Mouse (Mus musculus) myocyte (in vitro differentiated cells): ENCODE measurements around the gene Rnf141. TPM values are rescaled to one million over a fixed set of nuclear protein-coding genes. Genes with fewer than 3 reads are reported as not detected.
A peak's percentile ranks its signal among the peaks of the same experiment; 100 is the strongest.

ENCODE experiments used
- H3K27me3 ChIP-seq: one replicate; pipeline ENCODE4 v1.6.1; 2011; ENCODE audit not compliant: control insufficient read depth, insufficient read depth, insufficient read length
- H3K36me3 ChIP-seq: one replicate; pipeline ENCODE4 v1.6.1; 2011; ENCODE audit not compliant: control insufficient read depth, insufficient read depth
- H3K4me2 ChIP-seq: one replicate; pipeline ENCODE4 v1.6.1; 2011; ENCODE audit warnings: low read depth, control low read depth
- H3K4me3 ChIP-seq: one replicate; pipeline ENCODE4 v1.5.1; 2011; ENCODE audit warnings: mild to moderate bottlenecking, control low read depth, moderate library complexity
- H3K79me2 ChIP-seq: one replicate; pipeline ENCODE4 v1.6.1; 2011; ENCODE audit not compliant: control insufficient read depth, insufficient read depth
- H3ac ChIP-seq: one replicate; pipeline ENCODE4 v1.6.1; 2011; ENCODE audit not compliant: control insufficient read depth, insufficient read length
- CEBPB ChIP-seq: IDR thresholded peaks from 2 replicates; pipeline ENCODE4 v1.6.1; 2011; ENCODE audit warnings: mild to moderate bottlenecking, moderate library complexity; ENCODE audit not compliant: poor library complexity, insufficient read depth, severe bottlenecking
- E2F4 ChIP-seq: IDR thresholded peaks from one replicate; pipeline ENCODE4 v1.6.1; 2011; ENCODE audit warnings: mild to moderate bottlenecking, control low read depth, moderate library complexity; ENCODE audit not compliant: insufficient read depth
- MAX ChIP-seq: IDR thresholded peaks from one replicate; pipeline ENCODE4 v1.6.1; 2011; ENCODE audit warnings: low read depth, mild to moderate bottlenecking, control low read depth
- MYOD1 ChIP-seq, 3 experiments: IDR thresholded peaks; one replicate each; pipeline ENCODE4 v1.6.1; 2011; ENCODE audit warnings: control low read depth in 2 of 3, low read depth in 2 of 3, mild to moderate bottlenecking in 2 of 3, moderate library complexity in 1 of 3; ENCODE audit not compliant: insufficient read length in 2 of 3, control insufficient read depth in 1 of 3
- MYOG ChIP-seq, 3 experiments: IDR thresholded peaks; one replicate each; pipeline ENCODE4 v1.6.1; 2011; ENCODE audit warnings: control low read depth in 2 of 3, low read depth in 2 of 3, mild to moderate bottlenecking in 2 of 3; ENCODE audit not compliant: insufficient read length in 2 of 3, control insufficient read depth in 1 of 3, insufficient read depth in 1 of 3
- POLR2A ChIP-seq: IDR thresholded peaks from one replicate; pipeline ENCODE4 v1.6.1; 2011; ENCODE audit warnings: low read depth, mild to moderate bottlenecking, control low read depth, moderate library complexity; ENCODE audit not compliant: insufficient read length
- POLR2AphosphoS2 ChIP-seq: IDR thresholded peaks from one replicate; pipeline ENCODE4 v1.6.1; 2011; ENCODE audit warnings: low read depth, control low read depth; ENCODE audit not compliant: insufficient read length
- REST ChIP-seq: IDR thresholded peaks from one replicate; pipeline ENCODE4 v1.6.1; 2011; ENCODE audit warnings: mild to moderate bottlenecking, control low read depth, moderate library complexity; ENCODE audit not compliant: insufficient read depth, insufficient read length
- SRF ChIP-seq: IDR thresholded peaks from one replicate; pipeline ENCODE4 v1.6.1; 2011; ENCODE audit warnings: low read depth; ENCODE audit not compliant: control insufficient read depth, insufficient read length
- TCF12 ChIP-seq: IDR thresholded peaks from one replicate; pipeline ENCODE4 v1.6.1; 2011; ENCODE audit warnings: mild to moderate bottlenecking, control low read depth; ENCODE audit not compliant: poor library complexity, insufficient read depth, severe bottlenecking
- TCF3 ChIP-seq: IDR thresholded peaks from one replicate; pipeline ENCODE4 v1.6.1; 2011; ENCODE audit warnings: low read depth, control low read depth; ENCODE audit not compliant: insufficient read length
- USF1 ChIP-seq: IDR thresholded peaks from one replicate; pipeline ENCODE4 v1.6.1; 2011; ENCODE audit warnings: low read depth, mild to moderate bottlenecking, control low read depth, moderate library complexity
- polyA plus RNA-seq: library from polyadenylated mRNA; unstranded; fragments of >200 nt; fragmentation: generic; extraction: Trizol; gene quantifications from one replicate; pipeline ENCODE4 v1.2.1, GENCODE M21; 2012; ENCODE audit warnings: missing spikeins

Rnf141 gene
- polyA plus RNA-seq, 1 experiment, result 12.3 TPM

GRCm38 (mm10) chr7:110809585-110810557 lies 34.4 kb downstream of the Rnf141 start:
- Histone ChIP-seq H3K36me3 (peaks cover 17% of the 10 kb centered on the region), H3ac (no peak overlapping the region), H3K4me2 (no peak overlapping the region), H3K27me3 (no peaks in the 10 kb centered on the region), H3K4me3 (no peak overlapping the region), H3K79me2 (no peaks in the 10 kb centered on the region)
- no peak for TF ChIP-seq REST
- peak; percentile 16 for TF ChIP-seq POLR2AphosphoS2

- no peak overlapping the region for H3K4me2 ChIP-seq
- no peaks in the 10 kb centered on the region for H3K79me2 ChIP-seq
- peaks cover 17% of the 10 kb centered on the region for H3K36me3 ChIP-seq
- H3K27me3 ChIP-seq, result no peaks in the 10 kb centered on the region
- H3K4me3 ChIP-seq, result no peak overlapping the region
- no peak for TF ChIP-seq MAX
- TF ChIP-seq TCF12, result peak; percentile 86
- TF ChIP-seq MYOG (IDR thresholded peaks at IDR 0.05; ENCODE audit: control insufficient read depth in 1 of 3, insufficient read depth in 1 of 3, insufficient read length in 2 of 3, low read depth in 2 of 3), result peak; percentile 5 to 92 (median 89)
- TF ChIP-seq MYOD1 (IDR thresholded peaks at IDR 0.05; ENCODE audit: control insufficient read depth in 1 of 3, insufficient read length in 2 of 3, low read depth in 2 of 3), result peak; percentile 84 to 86 (median 85)
- TF ChIP-seq REST, result no peak
- H3ac ChIP-seq, result no peak overlapping the region
Measured at GRCm38 (mm10) chr7:110808962-110809361, 35.3 kb downstream of the Rnf141 start.

- H3K27me3 ChIP-seq, result no peaks in the 10 kb centered on the region
- no peaks in the 10 kb centered on the region for H3K79me2 ChIP-seq
- H3K4me2 ChIP-seq, result peak overlapping the region; percentile 25
- no peak overlapping the region for H3ac ChIP-seq
- peaks cover 10% of the 10 kb centered on the region for H3K36me3 ChIP-seq
- no peak for TF ChIP-seq POLR2A
- peak in 1 of 3 experiments; percentile 62 for TF ChIP-seq MYOD1 (IDR thresholded peaks at IDR 0.05; ENCODE audit: control insufficient read depth in 1 of 3, insufficient read length in 2 of 3, low read depth in 2 of 3)
- TF ChIP-seq MYOG (IDR thresholded peaks at IDR 0.05; ENCODE audit: control insufficient read depth in 1 of 3, insufficient read depth in 1 of 3, insufficient read length in 2 of 3, low read depth in 2 of 3), result peak in 1 of 3 experiments; percentile 81
- no peak overlapping the region for H3K4me3 ChIP-seq
Measured at GRCm38 (mm10) chr7:110807460-110808030, 36.7 kb downstream of the Rnf141 start.

- TF ChIP-seq MYOG (IDR thresholded peaks at IDR 0.05; ENCODE audit: control insufficient read depth in 1 of 3, insufficient read depth in 1 of 3, insufficient read length in 2 of 3, low read depth in 2 of 3), result peak in 1 of 3 experiments; percentile 35
- TF ChIP-seq MAX, result no peak
Measured at GRCm38 (mm10) chr7:110804266-110804665, 40.0 kb downstream of the Rnf141 start.

GRCm38 (mm10) chr7:110803131-110803530 lies 41.1 kb downstream of the Rnf141 start:
- no peak overlapping the region for H3K4me2 ChIP-seq
- H3K79me2 ChIP-seq, result no peaks in the 10 kb centered on the region
- no peaks in the 10 kb centered on the region for H3K36me3 ChIP-seq
- no peak overlapping the region for H3ac ChIP-seq
- TF ChIP-seq TCF12 (no peak), TCF3 (no peak), CEBPB (no peak), SRF (no peak), REST (no peak), POLR2AphosphoS2 (no peak), E2F4 (no peak), MYOD1 (IDR thresholded peaks at IDR 0.05; ENCODE audit: control insufficient read depth in 1 of 3, insufficient read length in 2 of 3, low read depth in 2 of 3) (no peak), POLR2A (no peak), MYOG (IDR thresholded peaks at IDR 0.05; ENCODE audit: control insufficient read depth in 1 of 3, insufficient read depth in 1 of 3, insufficient read length in 2 of 3, low read depth in 2 of 3) (no peak), MAX (no peak), USF1 (no peak)
- H3K4me3 ChIP-seq, result no peak overlapping the region
- H3K27me3 ChIP-seq, result no peaks in the 10 kb centered on the region

More at GRCm38 (mm10) chr7:110804266-110804665, 40.0 kb downstream of the Rnf141 start:
- H3K36me3 ChIP-seq, result no peaks in the 10 kb centered on the region
- no peaks in the 10 kb centered on the region for H3K79me2 ChIP-seq
- H3K27me3 ChIP-seq, result no peaks in the 10 kb centered on the region
- no peak overlapping the region for H3ac ChIP-seq
- H3K4me3 ChIP-seq, result no peak overlapping the region
- no peak overlapping the region for H3K4me2 ChIP-seq
